Mouse (Mus musculus) liver (tissue): ENCODE data around the gene Gna14.

ENCODE experiments used
- DNase-seq: peaks from one replicate; pipeline ENCODE4 v3.0.0-alpha.2; 2020; ENCODE audit warnings: mixed read lengths

Gene Gna14

GRCm38 (mm10) chr19:16518569-16518968, 83.0 kb downstream of the Gna14 start:
- no peak for DNase-seq

- no peak for DNase-seq
These were observed 85.0 kb downstream of the Gna14 start for GRCm38 (mm10) chr19:16520608-16521007.

GRCm38 (mm10) chr19:16526302-16526880, 90.8 kb downstream of the Gna14 start:
- no peak for DNase-seq

GRCm38 (mm10) chr19:16527031-16527430, 91.5 kb downstream of the Gna14 start:
- DNase-seq: no peak

GRCm38 (mm10) chr19:16528225-16528828, 92.8 kb downstream of the Gna14 start:
- no peak for DNase-seq

- DNase-seq: peak; percentile 68
These were observed 93.8 kb downstream of the Gna14 start for GRCm38 (mm10) chr19:16529293-16529920.

GRCm38 (mm10) chr19:16529999-16530398, 94.4 kb downstream of the Gna14 start:
- no peak for DNase-seq

- no peak for DNase-seq
These were observed 98.7 kb downstream of the Gna14 start for GRCm38 (mm10) chr19:16534311-16534710.

GRCm38 (mm10) chr19:16538416-16538815, 102.9 kb downstream of the Gna14 start:
- DNase-seq: no peak

GRCm38 (mm10) chr19:16543688-16544087, 108.1 kb downstream of the Gna14 start:
- DNase-seq: no peak

GRCm38 (mm10) chr19:16556988-16557387, 121.4 kb downstream of the Gna14 start:
- no peak for DNase-seq

- peak; percentile 16 for DNase-seq
These were observed 122.4 kb downstream of the Gna14 start for GRCm38 (mm10) chr19:16557971-16558370.

GRCm38 (mm10) chr19:16558570-16558969, 123.0 kb downstream of the Gna14 start:
- no peak for DNase-seq

- DNase-seq: no peak
These were observed 123.8 kb downstream of the Gna14 start for GRCm38 (mm10) chr19:16559243-16559896.

- no peak for DNase-seq
These were observed 127.1 kb downstream of the Gna14 start for GRCm38 (mm10) chr19:16562676-16563075.

- no peak for DNase-seq
These were observed 141.2 kb downstream of the Gna14 start for GRCm38 (mm10) chr19:16576790-16577189.

GRCm38 (mm10) chr19:16579656-16580260, 144.2 kb downstream of the Gna14 start:
- DNase-seq: no peak

GRCm38 (mm10) chr19:16580501-16580900, 144.9 kb downstream of the Gna14 start:
- DNase-seq: no peak

- DNase-seq: no peak
These were observed 149.0 kb downstream of the Gna14 start for GRCm38 (mm10) chr19:16584546-16584945.

GRCm38 (mm10) chr19:16585379-16585778, 149.8 kb downstream of the Gna14 start:
- DNase-seq: no peak

- DNase-seq: no peak
These were observed 157.9 kb downstream of the Gna14 start for GRCm38 (mm10) chr19:16593256-16593974.

- DNase-seq: no peak
These were observed 158.4 kb downstream of the Gna14 start for GRCm38 (mm10) chr19:16593975-16594317.

GRCm38 (mm10) chr19:16597216-16597615, 161.7 kb downstream of the Gna14 start:
- no peak for DNase-seq
